In genomic region chr4:136123111-136123791, GRCm38 (mm10) we compare ENCODE assay signal across 10 mouse cellular contexts. TPM values are rescaled to one million over a fixed set of nuclear protein-coding genes. Genes with fewer than 3 reads are reported as not detected.
A peak's percentile ranks its signal among the peaks of the same experiment; 100 is the strongest.
DNase-seq lines count a peak whose midpoint lies in the region; ATAC-seq and TF ChIP-seq lines count a peak whose summit lies in the region.
"Had no signal": no experiment of that assay in that cellular context is flagged by ENCODE, and none has a peak within 500 bp of the region (broad histone marks: within the 10 kb centered on the region; RNA-seq: fewer than 3 reads in every experiment).

No protein-coding gene starts in this region.

- H3K9me3 ChIP-seq in embryonic facial prominence, embryonic 12.5 days, result no peaks in the 10 kb centered on the region
- no peaks in the 10 kb centered on the region for H3K9me3 ChIP-seq in kidney, postnatal 0 days (replicated peaks; ENCODE audit: low read length)
- H3K9me3 ChIP-seq in forebrain, embryonic 15.5 days, result no peaks in the 10 kb centered on the region
- H3K9me3 ChIP-seq: midbrain, embryonic 15.5 days had no signal

- ATAC-seq in embryonic facial prominence, embryonic 12.5 days (ENCODE audit: insufficient number of reproducible peaks, insufficient read depth, low FRiP score, low TSS enrichment), result no peak
- ATAC-seq in kidney, postnatal 0 days (replicated peaks; ENCODE audit: low FRiP score, low read depth), result no peak
- no peak for ATAC-seq in forebrain, embryonic 15.5 days (replicated peaks)
- ATAC-seq: midbrain, embryonic 15.5 days had no signal

- intact Hi-C loops in heart, adult 2 months (cut with DNase I), result no loop called here
- intact Hi-C loops in heart, postnatal 14 days (cut with DNase I), result no loop called here

- DNase-seq in heart, adult 2 months, result peak; percentile 33 to 44
- DNase-seq in heart, postnatal 14 days, result no peak
- peak; percentile 83 for DNase-seq in 416B (ENCODE audit: low read depth)
- DNase-seq in kidney, postnatal 0 days (ENCODE audit: low spot score), result peak; percentile 60
- no peak for DNase-seq in cerebellum, adult 18-20 months
- no peak for DNase-seq in ovary, postnatal 14 days (ENCODE audit: low spot score)
- DNase-seq: thymus, postnatal 4 days had no signal

- 0 out of 2 replicates have a peak, but pooled peaks have one; percentile 12 for TF ChIP-seq EP300 in heart, adult 2 months (IDR thresholded peaks at IDR 0.05; ENCODE audit: insufficient read depth, low read depth, low read length)

- H3K79me2 ChIP-seq in heart, adult 2 months (replicated peaks; ENCODE audit: control insufficient read depth, insufficient read depth, low read length), result no peaks in the 10 kb centered on the region

- H3K4me3 ChIP-seq in heart, adult 2 months, result no peak overlapping the region
- H3K4me3 ChIP-seq in embryonic facial prominence, embryonic 12.5 days, result no peak overlapping the region
- no peak overlapping the region for H3K4me3 ChIP-seq in kidney, postnatal 0 days (replicated peaks; ENCODE audit: low read depth, low read length)
- no peak overlapping the region for H3K4me3 ChIP-seq in forebrain, embryonic 15.5 days
- H3K4me3 ChIP-seq: midbrain, embryonic 15.5 days had no signal

- peak overlapping the region; percentile 78 for H3K27ac ChIP-seq in heart, adult 2 months
- peak overlapping the region; percentile 57; the same call in 1 of the 2 replicates for H3K27ac ChIP-seq in embryonic facial prominence, embryonic 12.5 days
- peak overlapping the region; percentile 72 for H3K27ac ChIP-seq in kidney, postnatal 0 days
- no peak overlapping the region for H3K27ac ChIP-seq in forebrain, embryonic 15.5 days (replicated peaks)
- H3K27ac ChIP-seq: midbrain, embryonic 15.5 days had no signal

- H3K4me2 ChIP-seq in embryonic facial prominence, embryonic 12.5 days (replicated peaks), result no peak overlapping the region
- no peak overlapping the region for H3K4me2 ChIP-seq in kidney, postnatal 0 days (ENCODE audit: low read length)
- no peak overlapping the region for H3K4me2 ChIP-seq in forebrain, embryonic 15.5 days (replicated peaks)
- H3K4me2 ChIP-seq: midbrain, embryonic 15.5 days had no signal

- TF ChIP-seq CTCF in heart, adult 2 months (IDR thresholded peaks at IDR 0.05), result no peak
- TF ChIP-seq CTCF in kidney, postnatal 0 days (IDR thresholded peaks at IDR 0.05; ENCODE audit: low read depth), result no peak

- H3K36me3 ChIP-seq in heart, adult 2 months (ENCODE audit: control insufficient read depth, insufficient read depth, low read length), result no peaks in the 10 kb centered on the region
- no peaks in the 10 kb centered on the region for H3K36me3 ChIP-seq in embryonic facial prominence, embryonic 12.5 days
- H3K36me3 ChIP-seq in kidney, postnatal 0 days (ENCODE audit: insufficient read depth, low read length), result no peaks in the 10 kb centered on the region
- no peaks in the 10 kb centered on the region for H3K36me3 ChIP-seq in forebrain, embryonic 15.5 days
- H3K36me3 ChIP-seq: midbrain, embryonic 15.5 days had no signal

- H3K4me1 ChIP-seq in heart, adult 2 months (ENCODE audit: control insufficient read depth, insufficient read depth, low read length), result peaks cover 12% of the 10 kb centered on the region
- H3K4me1 ChIP-seq in embryonic facial prominence, embryonic 12.5 days, result peaks cover 12% of the 10 kb centered on the region
- H3K4me1 ChIP-seq in kidney, postnatal 0 days (replicated peaks; ENCODE audit: insufficient read depth, low read length), result no peaks in the 10 kb centered on the region; the same call in 1 of the 2 replicates
- H3K4me1 ChIP-seq in forebrain, embryonic 15.5 days, result no peaks in the 10 kb centered on the region
- H3K4me1 ChIP-seq: midbrain, embryonic 15.5 days had no signal

- 37% methylated on average over 8 of the region's 8 CpGs for WGBS in heart, adult 2 months
- 69% methylated on average over 8 of the region's 8 CpGs for WGBS in embryonic facial prominence, embryonic 12.5 days
- 59% methylated on average over 8 of the region's 8 CpGs for WGBS in kidney, postnatal 0 days
- 72% methylated on average over 8 of the region's 8 CpGs for WGBS in forebrain, embryonic 15.5 days

- H3K27me3 ChIP-seq in heart, adult 2 months (ENCODE audit: control insufficient read depth, insufficient read depth, low read length), result no peaks in the 10 kb centered on the region
- no peaks in the 10 kb centered on the region for H3K27me3 ChIP-seq in embryonic facial prominence, embryonic 12.5 days
- no peaks in the 10 kb centered on the region for H3K27me3 ChIP-seq in kidney, postnatal 0 days (ENCODE audit: insufficient read depth, low read length)
- no peaks in the 10 kb centered on the region for H3K27me3 ChIP-seq in forebrain, embryonic 15.5 days
- H3K27me3 ChIP-seq: midbrain, embryonic 15.5 days had no signal

- H3K9ac ChIP-seq in heart, adult 2 months (ENCODE audit: low read depth, low read length), result no peak overlapping the region
- no peak overlapping the region for H3K9ac ChIP-seq in embryonic facial prominence, embryonic 12.5 days
- H3K9ac ChIP-seq in kidney, postnatal 0 days (ENCODE audit: low read depth, low read length), result no peak overlapping the region
- H3K9ac ChIP-seq in forebrain, embryonic 15.5 days (replicated peaks), result no peak overlapping the region
- H3K9ac ChIP-seq: midbrain, embryonic 15.5 days had no signal

- peak; percentile 43; the same call in 1 of the 2 replicates for TF ChIP-seq POLR2A in heart, adult 2 months (IDR thresholded peaks at IDR 0.05; ENCODE audit: insufficient read depth, low read depth, low read length)

RNA-seq across cellular contexts. Expression of gene Id3, which starts 20.0 kb away (rescaled TPM):
- total RNA-seq in heart, adult 2 months (2021), result 10 to 100 TPM; 56.8 to 58.8 TPM
- 92.1 and 120 TPM in 2 replicates for polyA plus RNA-seq in heart, adult 2 months (2012; rRNA removed)
- total RNA-seq in heart, postnatal 14 days (2021), result 10 to 100 TPM; 85.4 to 93.7 TPM
- 612 and 623 TPM in 2 replicates for polyA plus RNA-seq in embryonic facial prominence, embryonic 12.5 days (2016; fragmentation: Nextera tagmentation; extraction: Ambion mirVana)
- polyA plus RNA-seq in kidney, postnatal 0 days (2015; fragmentation: Nextera tagmentation; extraction: Ambion mirVana), result 764 and 829 TPM in 2 replicates
- polyA plus RNA-seq in forebrain, embryonic 15.5 days (2015; fragmentation: Nextera tagmentation; extraction: Ambion mirVana), result 87.3 and 98.1 TPM in 2 replicates

RNA-seq across cellular contexts. Expression of gene E2f2, which starts 48.9 kb away (rescaled TPM):
- 1 to 10 TPM in 1 of 2 experiments, under 1 TPM in 1; 0.65 to 5.3 TPM for total RNA-seq in heart, adult 2 months (2021)
- 0.41 and 1.3 TPM in 2 replicates for polyA plus RNA-seq in heart, adult 2 months (2012; rRNA removed)
- total RNA-seq in heart, postnatal 14 days (2021), result 10 to 100 TPM in 1 of 2 experiments, 1 to 10 TPM in 1; 9.4 to 10.4 TPM
- polyA plus RNA-seq in embryonic facial prominence, embryonic 12.5 days (2016; fragmentation: Nextera tagmentation; extraction: Ambion mirVana), result 8.3 and 8.7 TPM in 2 replicates
- 3.2 and 3.8 TPM in 2 replicates for polyA plus RNA-seq in kidney, postnatal 0 days (2015; fragmentation: Nextera tagmentation; extraction: Ambion mirVana)
- 5.4 and 6.0 TPM in 2 replicates for polyA plus RNA-seq in forebrain, embryonic 15.5 days (2015; fragmentation: Nextera tagmentation; extraction: Ambion mirVana)

Comparison
In these comparisons a context has a peak if more than half of its experiments do, and no peak if none do; other contexts are left out.
1. DNase-seq: peak in heart, adult 2 months (2 of 2), 416B (single experiment) and kidney, postnatal 0 days (single experiment); none in heart, postnatal 14 days (0 of 2), cerebellum, adult 18-20 months (0 of 2) and ovary, postnatal 14 days (single experiment).